Mouse (Mus musculus): ENCODE results near the gene Itln1.

- TF ChIP-seq POLR2A (IDR thresholded peaks at IDR 0.05; ENCODE audit: borderline replicate concordance, extremely low read depth, insufficient read depth, insufficient read length, poor library complexity, severe bottlenecking) (no peak), CTCF (IDR thresholded peaks at IDR 0.05; ENCODE audit: borderline replicate concordance, extremely low read depth, insufficient read depth, insufficient read length) (no peak)
Observed at GRCm38 (mm10) chr1:171499856-171500255, 35.2 kb downstream of the Itln1 start.
